Comparison of ENCODE assay signal across 25 mouse cellular contexts in the genomic region with DNA sequence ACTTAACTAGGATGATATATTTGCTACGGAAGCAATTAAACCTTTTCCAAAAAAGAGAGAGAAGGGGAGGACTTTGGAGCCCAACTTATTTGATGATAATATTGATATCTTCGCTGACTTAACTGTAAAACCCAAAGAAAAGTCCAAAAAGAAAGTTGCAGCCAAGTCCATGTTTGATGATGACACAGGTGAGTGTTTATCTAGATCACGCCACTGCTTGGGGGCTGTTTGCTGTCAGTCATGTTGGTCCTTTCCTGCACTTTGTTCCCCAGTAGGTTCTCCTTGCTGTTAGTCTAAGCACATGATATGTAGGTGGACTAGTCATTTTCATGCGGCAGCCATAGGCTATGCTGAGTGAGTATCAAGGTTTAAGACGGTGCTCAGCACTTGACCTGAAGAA.
"Had no signal": no experiment of that assay in that cellular context is flagged by ENCODE, and none has a peak within 500 bp of the region (broad histone marks: within the 10 kb centered on the region; RNA-seq: fewer than 3 reads in every experiment).

No protein-coding gene starts in this region.

- ATAC-seq: forebrain, postnatal 0 days; hindbrain, embryonic 16.5 days; inflammation-experienced regulatory T-cells, adult 6 months; intestine, embryonic 15.5 days; intestine, postnatal 0 days had no signal

- DNase-seq: forebrain, postnatal 0 days; gastrocnemius, postnatal 14 days; gastrocnemius, postnatal 36 days; heart, adult 18-20 months; heart, postnatal 14 days; heart, postnatal 36 days; kidney, adult 18-20 months; kidney, adult 8-10 months; kidney, postnatal 10 days; kidney, postnatal 25 days; kidney, postnatal 4 days; liver, embryonic 13.5 days had no signal

- H3K9me3 ChIP-seq: heart, embryonic 10.5 days; heart, embryonic 13.5 days; heart, embryonic 15.5 days; hindbrain, embryonic 12.5 days; intestine, embryonic 15.5 days; limb, embryonic 10.5 days; limb, embryonic 12.5 days; liver, embryonic 13.5 days had no signal

- H3K4me1 ChIP-seq: heart, embryonic 10.5 days; heart, embryonic 15.5 days; hindbrain, embryonic 12.5 days; intestine, embryonic 15.5 days; limb, embryonic 10.5 days; limb, embryonic 12.5 days had no signal

- H3K4me2 ChIP-seq: heart, embryonic 13.5 days; heart, embryonic 15.5 days; hindbrain, embryonic 12.5 days; hindbrain, embryonic 14.5 days; intestine, embryonic 15.5 days; limb, embryonic 12.5 days; liver, embryonic 13.5 days had no signal

- H3K27ac ChIP-seq: heart, embryonic 10.5 days; heart, embryonic 13.5 days; heart, embryonic 15.5 days; hindbrain, embryonic 12.5 days; hindbrain, embryonic 14.5 days; intestine, embryonic 15.5 days; left cerebral cortex, adult 2 months; limb, embryonic 10.5 days; limb, embryonic 12.5 days; liver, embryonic 13.5 days had no signal

- H3K4me3 ChIP-seq: heart, embryonic 10.5 days; heart, embryonic 13.5 days; heart, embryonic 15.5 days; hindbrain, embryonic 12.5 days; intestine, embryonic 15.5 days; layer of hippocampus, adult 2 months; left cerebral cortex, adult 2 months; limb, embryonic 10.5 days; limb, embryonic 12.5 days; liver, embryonic 13.5 days had no signal

- H3K27me3 ChIP-seq: heart, embryonic 13.5 days; heart, embryonic 15.5 days; hindbrain, embryonic 12.5 days; intestine, embryonic 15.5 days; limb, embryonic 12.5 days; liver, embryonic 13.5 days had no signal

- H3K9ac ChIP-seq: forebrain, postnatal 0 days; heart, embryonic 13.5 days; heart, embryonic 15.5 days; hindbrain, embryonic 12.5 days; hindbrain, embryonic 14.5 days; intestine, embryonic 15.5 days; limb, embryonic 12.5 days; liver, embryonic 13.5 days had no signal
